Mouse (Mus musculus): Measurements from ENCODE around the gene Pimreg.
A peak's percentile ranks its signal among the peaks of the same experiment; 100 is the strongest.

The Pimreg gene

DNA sequence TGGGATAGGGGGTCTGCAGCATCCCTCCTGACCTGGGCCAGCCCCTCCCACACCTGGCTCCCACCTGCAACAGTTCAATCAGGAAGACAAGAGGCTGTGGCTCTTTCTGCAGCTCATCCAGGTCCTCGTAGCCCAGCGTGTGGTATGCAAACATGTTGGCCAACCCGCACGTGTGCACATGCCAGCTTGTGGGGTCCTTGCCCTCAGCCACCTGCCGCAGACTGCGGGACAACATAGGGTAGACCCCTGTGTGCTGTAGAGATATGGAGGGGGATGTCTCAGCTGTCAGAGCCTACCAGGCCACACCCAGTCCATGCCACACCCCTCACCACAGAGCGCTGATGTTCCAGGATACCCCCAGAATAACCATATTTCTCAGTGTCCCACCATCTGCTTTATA, 10.5 kb upstream of the Pimreg start:
- no peak for DNase-seq

- no peak for DNase-seq
Measured at GRCm38 (mm10) chr11:72032091-72032490, 9.7 kb upstream of the Pimreg start.

- no peak for DNase-seq
Measured at GRCm38 (mm10) chr11:72032589-72032988, 9.2 kb upstream of the Pimreg start.

DNA sequence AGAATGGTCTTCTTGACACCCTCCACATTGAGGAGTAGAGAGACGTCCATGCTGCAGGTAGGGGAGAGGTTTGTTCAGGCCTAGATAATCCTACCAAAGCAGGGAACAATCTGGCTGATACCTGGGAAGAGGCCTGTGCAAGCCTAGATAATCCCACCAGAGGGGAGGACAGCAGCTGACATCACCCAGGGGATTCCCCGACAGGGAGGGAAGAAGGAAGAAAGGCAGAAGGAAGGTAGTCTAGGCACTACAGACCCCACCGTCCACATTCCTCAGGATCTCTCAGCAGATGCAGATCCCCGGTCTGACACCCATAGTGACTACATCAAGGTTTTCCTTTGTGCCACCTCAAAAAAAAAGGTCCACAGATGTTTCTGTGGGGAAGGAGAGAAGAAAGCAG, 4.4 kb upstream of the Pimreg start, which contains the start of gene Aipl1:
TSS of gene Aipl1 (minus strand) at position 101 of the 400 bp plus-strand sequence.
- no peak for DNase-seq

DNA sequence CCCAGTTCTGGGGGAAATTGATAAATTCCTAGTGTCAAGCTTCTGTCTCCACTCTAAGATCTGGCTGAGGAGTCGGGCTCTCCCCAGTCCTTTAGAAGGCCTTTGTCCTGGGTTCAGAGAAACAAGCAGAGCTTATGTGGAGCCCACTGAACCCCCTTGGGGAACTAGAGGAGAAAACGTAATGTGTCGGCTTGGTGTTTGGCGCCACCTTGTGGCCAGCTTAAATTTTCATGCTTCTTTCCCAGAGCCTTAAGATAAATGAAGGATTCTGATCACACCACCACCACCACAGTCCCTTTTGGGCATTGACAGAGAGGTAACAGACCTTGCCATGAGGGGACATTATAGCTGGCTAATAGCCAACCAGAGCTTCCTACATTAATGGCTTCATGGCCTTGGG, 3.8 kb upstream of the Pimreg start:
- peak; percentile 83 for DNase-seq

DNA sequence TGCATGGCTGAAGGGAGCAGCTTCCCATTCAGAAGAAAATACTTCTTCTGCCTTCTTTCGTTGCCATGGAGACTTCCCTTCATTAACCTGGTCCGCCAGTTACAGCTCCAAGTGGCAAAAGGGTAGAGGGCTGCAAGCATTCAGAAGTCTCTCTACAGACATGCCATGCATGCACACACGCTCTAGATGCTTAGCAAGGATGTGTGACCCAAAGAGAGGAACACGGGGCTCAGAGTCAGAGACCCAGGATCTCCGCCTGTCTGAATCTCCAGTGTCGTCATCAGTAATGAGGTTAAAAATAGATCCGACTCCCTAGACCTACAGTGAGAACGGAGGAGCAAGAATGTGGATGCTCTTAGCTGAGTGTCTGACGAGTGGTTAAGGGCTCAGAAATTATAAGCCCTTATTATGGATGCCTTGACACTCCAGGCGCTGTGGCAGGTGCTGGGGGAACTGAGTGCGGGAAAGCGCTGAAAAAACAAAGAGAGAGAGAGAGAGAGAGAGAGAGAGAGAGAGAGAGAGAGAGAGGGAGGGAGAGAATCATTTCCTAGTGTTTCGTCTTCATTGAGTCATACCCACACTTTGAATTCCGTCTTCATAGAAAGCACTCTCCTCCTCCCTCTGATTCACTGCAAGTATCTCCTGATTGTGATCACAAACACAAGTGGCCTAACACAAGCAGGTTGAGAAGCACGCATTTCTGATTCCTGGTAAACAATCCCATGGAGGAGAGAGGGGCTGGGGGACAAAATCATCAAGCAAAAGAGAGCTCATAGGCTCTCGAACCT, 2.0 kb upstream of the Pimreg start:
- no peak for DNase-seq

DNA sequence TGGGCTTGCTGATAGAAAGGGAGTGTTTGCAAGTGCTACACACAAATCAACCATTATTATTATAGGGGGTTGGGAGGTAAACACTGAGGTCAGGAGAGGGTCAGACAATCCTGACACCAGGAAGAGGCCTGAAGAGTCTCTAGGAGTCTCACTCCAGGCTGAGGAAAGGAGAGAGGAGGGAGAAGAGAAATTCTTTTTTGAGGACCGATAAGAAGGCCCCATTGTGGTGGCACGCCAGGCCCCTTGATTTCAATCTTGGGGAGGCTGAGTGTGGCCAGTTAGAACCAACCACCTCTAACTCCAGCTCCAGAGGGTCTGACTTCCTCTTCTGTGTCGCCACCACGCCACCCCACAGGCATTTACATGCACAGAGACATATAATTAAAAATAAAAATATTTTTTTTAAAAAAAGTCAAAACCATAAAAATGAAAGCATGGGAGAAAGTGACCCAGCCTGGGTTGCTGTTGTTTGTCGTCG, 503 bp upstream of the Pimreg start:
- no peak for DNase-seq

GRCm38 (mm10) chr11:72042631-72043030, 799 bp downstream of the Pimreg start:
- DNase-seq: peak; percentile 23

GRCm38 (mm10) chr11:72044231-72044630, 2.4 kb downstream of the Pimreg start:
- DNase-seq: no peak

DNA sequence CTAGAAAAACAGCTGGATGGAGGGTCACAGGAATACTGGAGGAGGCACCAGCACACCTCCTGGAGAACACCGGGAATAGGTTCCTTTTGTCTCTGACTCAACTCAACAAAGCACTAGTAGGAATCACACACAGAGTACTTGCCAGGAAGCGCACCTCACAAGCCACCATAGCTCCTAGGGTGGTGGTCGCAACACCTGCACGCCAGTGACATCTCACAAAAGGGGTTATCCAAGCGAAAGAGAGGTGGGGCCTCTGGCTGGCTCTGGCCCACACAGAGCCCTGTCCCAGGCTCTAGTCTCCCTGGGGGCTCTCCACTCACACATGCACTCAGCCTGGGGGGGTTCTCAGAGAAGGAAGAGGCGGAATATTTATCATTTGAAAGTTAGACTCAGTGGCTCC, 6.9 kb downstream of the Pimreg start:
- no peak for DNase-seq

GRCm38 (mm10) chr11:72049171-72049759, 7.4 kb downstream of the Pimreg start:
- DNase-seq: no peak

GRCm38 (mm10) chr11:72050168-72050894, 8.5 kb downstream of the Pimreg start:
- peak; percentile 35 for DNase-seq

DNA sequence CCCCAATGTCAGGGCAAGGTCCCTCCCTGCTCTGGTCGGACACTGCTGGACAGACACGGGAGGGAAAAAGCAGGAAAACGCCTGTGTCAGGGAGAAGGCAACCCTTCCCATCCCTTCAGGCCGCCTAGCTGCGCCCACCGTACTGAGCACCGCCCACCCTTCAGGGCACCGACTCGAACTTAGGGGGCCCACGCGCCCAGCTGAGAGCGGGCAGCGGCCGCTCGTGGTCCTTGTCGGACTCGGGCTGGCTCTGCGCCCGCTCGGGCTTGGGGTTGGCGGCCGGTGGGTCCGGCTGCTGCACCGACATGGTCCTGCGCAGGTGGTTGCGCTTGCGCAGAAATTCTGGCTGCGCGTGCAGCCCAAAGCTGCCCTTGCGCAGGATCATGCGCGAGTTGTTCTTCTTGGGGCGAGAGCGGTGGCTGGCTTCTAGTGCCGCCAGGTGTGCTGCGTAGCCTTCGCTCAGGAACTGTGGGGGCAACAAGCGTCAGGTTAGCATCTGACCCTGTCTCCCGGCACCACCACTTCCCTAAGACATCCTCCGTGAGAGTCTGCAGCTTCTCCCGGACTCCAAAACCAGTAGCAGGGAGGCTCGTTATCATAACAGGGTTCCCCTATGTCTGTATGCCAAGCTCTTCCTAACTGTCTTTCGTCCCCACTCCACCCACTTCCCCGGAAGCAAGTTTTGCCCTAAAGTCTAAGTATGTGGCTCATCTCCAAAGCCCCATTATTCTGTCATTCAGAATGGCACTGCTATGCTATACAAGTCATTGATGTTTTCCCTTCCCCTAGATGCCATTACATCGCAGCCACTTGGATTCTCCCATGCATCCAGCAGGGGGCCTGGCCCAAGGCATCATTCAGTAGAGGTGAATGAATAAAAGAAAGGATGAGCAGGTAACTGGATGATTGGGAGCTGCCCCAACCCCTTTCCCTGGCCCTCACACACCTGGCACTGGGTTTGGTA, 9.3 kb downstream of the Pimreg start:
- DNase-seq: peak; percentile 61

DNA sequence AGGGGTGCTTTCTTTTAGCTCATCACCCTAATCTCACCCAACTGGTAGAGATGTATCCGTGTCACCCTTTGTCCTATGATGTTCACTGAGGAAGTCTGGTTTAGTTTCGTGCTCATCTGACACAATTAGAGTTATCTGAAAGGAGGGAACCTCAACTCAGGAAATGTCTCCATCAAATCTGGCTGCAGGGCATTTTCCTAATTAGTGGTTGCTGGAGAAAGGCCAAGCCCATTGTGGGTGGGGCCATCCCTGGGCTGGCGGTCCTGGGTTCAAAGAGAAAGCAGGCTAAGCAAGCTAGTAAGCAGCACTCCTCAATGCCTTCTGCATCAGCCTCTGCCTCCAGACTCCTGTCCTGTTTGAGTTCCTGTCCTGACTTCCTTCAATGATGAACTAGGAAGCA, 10.4 kb downstream of the Pimreg start:
- no peak for DNase-seq

- peak; percentile 85 for DNase-seq
Measured at GRCm38 (mm10) chr11:72052636-72053035, 10.8 kb downstream of the Pimreg start.

DNA sequence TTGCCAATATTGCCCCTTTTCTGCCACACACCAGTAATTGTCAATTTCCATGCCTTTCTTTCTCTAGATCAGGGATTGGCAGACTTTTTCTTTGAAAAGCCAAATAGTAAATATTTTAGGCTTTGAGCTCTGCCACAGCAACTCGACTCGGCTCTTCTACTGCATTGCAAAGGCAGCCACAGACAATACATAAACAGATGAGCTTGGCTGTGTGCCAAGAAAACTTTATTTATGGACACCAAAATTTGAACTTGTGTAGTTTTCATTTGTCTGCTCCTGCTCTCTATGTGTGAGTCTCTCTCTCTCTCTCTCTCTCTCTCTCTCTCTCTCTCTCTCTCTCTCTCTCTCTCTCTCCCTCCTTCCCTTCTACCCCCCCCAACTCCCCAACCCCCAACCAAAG, 13.3 kb downstream of the Pimreg start:
- no peak for DNase-seq

- no peak for DNase-seq
Measured at GRCm38 (mm10) chr11:72057166-72057565, 15.3 kb downstream of the Pimreg start.

DNA sequence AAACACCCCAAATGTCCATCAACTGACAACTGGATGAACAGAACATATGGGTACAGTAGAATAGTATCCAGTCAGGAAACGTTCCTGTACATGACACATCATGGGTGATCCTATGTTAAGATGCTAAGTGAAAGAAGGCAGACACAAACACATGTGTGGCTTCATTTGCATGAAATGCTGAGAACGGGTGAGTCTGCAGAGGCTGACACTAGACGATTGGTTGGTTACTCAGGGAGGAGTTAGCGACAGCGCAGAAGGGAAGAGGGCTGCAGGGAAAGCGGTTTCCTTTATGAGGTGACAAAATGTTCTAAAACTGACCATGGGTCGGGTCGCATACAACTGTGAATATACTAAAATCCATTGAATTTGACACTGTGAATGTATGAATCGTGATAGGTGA, 18.6 kb downstream of the Pimreg start:
- DNase-seq: no peak

DNA sequence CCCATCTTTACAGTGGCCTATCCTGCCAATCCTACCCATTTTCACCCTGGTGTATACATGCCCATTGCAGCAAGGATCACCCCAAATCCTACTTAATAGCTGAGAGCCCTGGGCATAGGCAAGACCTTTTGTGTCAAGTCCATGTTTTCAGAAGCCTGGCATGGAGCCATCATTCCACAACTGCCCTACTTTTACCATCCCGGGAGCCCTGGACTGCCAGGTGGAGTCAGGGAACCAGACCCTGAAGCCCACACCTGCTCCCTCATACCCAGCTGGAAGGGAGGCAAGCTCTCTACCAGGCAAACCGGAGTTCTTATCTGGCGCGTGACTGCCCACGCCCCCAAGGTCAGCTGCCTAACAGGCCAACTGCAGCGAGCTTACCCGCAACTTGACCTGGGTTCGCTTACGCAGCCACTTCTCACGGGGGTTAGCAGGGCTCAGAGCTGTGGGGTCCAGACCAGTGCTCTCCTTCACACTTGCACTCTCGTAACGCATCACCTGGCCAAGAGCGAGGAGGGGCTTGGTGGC, 19.3 kb downstream of the Pimreg start:
- DNase-seq: no peak

DNA sequence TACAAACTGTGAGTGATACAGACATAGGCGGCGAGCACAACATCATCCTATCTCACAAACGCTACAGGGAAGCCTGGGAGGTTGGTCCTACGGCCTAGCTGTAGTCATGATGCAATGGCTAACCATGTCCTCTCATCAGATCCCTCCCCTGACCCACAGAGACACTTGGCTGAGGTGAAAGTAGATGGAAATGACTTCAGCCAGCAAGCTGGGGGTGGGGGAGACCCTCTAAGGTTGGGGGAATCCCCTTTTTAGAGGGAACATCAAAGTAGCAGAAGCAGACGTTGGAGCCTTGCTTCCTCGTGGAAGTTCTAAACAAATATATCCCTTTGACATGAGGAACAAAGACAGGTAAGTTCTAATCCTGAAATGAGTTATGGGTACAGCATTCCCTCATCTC, 22.6 kb downstream of the Pimreg start:
- DNase-seq: no peak

GRCm38 (mm10) chr11:72065103-72065502, 23.3 kb downstream of the Pimreg start:
- peak; percentile 35 for DNase-seq

- DNase-seq: peak; percentile 62
Measured at GRCm38 (mm10) chr11:72066330-72066729, 24.5 kb downstream of the Pimreg start.

Measured in kidney, postnatal 10 days (tissue).